Mouse (Mus musculus) heart, adult 2 months (tissue): ENCODE measurements around the gene Plekhf1. TPM values are rescaled to one million over a fixed set of nuclear protein-coding genes. Genes with fewer than 3 reads are reported as not detected.
A peak's percentile ranks its signal among the peaks of the same experiment; 100 is the strongest.

ENCODE experiments used
- DNase-seq, 2 experiments: peaks; one replicate each; pipeline ENCODE4 v3.0.0; 2021
- H3K27ac ChIP-seq: fragments of 200-600 bp; 2 replicates; pipeline ENCODE4 v1.8.1; 2022
- H3K27me3 ChIP-seq: fragments of 200-500 bp; 2 replicates; pipeline ENCODE4 v1.6.1; 2012; ENCODE audit warnings: mild to moderate bottlenecking, low read length, inconsistent platforms, mixed read lengths; ENCODE audit not compliant: control insufficient read depth, insufficient read depth
- H3K36me3 ChIP-seq: fragments of 200-500 bp; 2 replicates; pipeline ENCODE4 v1.6.1; 2012; ENCODE audit warnings: low read length, inconsistent platforms; ENCODE audit not compliant: control insufficient read depth, insufficient read depth
- H3K4me1 ChIP-seq: fragments of 200-500 bp; 2 replicates; pipeline ENCODE4 v1.6.1; 2011; ENCODE audit warnings: low read length; ENCODE audit not compliant: control insufficient read depth, insufficient read depth
- H3K4me3 ChIP-seq: fragments of 200-600 bp; 2 replicates; pipeline ENCODE4 v1.8.1; 2022
- H3K79me2 ChIP-seq: fragments of 200-500 bp; replicated peaks from 2 replicates; pipeline ENCODE4 v1.6.1; 2012; ENCODE audit warnings: mild to moderate bottlenecking, inconsistent platforms, low read length, moderate library complexity, mixed read lengths; ENCODE audit not compliant: control insufficient read depth, insufficient read depth
- H3K9ac ChIP-seq: fragments of 200-500 bp; 2 replicates; pipeline ENCODE4 v1.6.1; 2012; ENCODE audit warnings: low read depth, mild to moderate bottlenecking, control low read depth, inconsistent platforms, low read length, mixed read lengths
- CTCF ChIP-seq: fragments of 200-600 bp; IDR thresholded peaks from 2 replicates; pipeline ENCODE4 v1.8.1; 2022; ENCODE audit warnings: antibody characterized with exemption, mild to moderate bottlenecking, moderate library complexity
- EP300 ChIP-seq: fragments of 200-500 bp; IDR thresholded peaks from 2 replicates; pipeline ENCODE4 v1.6.1; 2011; ENCODE audit warnings: low read depth, low read length, control low read depth; ENCODE audit not compliant: insufficient read depth
- POLR2A ChIP-seq: fragments of 200-500 bp; IDR thresholded peaks from 2 replicates; pipeline ENCODE4 v1.6.1; 2011; ENCODE audit warnings: mild to moderate bottlenecking, low read depth, low read length, control low read depth; ENCODE audit not compliant: insufficient read depth
- WGBS: fragments of 180-500 bp; shearing (Covaris S2); methylation state at CpG from one replicate; pipeline ENCODE4 v1.1.7; 2018; 5-methylcytosine and 5-hydroxymethylcytosine counted together
- intact Hi-C: fragments of 180-260 bp; cut with DNase I; formaldehyde crosslinking; loops from one replicate; pipeline ENCODE4 v1.15.1; 2025
- long read RNA-seq: library from polyadenylated mRNA; stranded (forward); transcript quantifications from one replicate; pipeline ENCODE4 v2.0.0, GENCODE M21; 2021
- polyA plus RNA-seq: library from polyadenylated mRNA; depleted of rRNA; stranded (reverse); fragments of >200 nt; gene quantifications from 2 replicates; pipeline ENCODE4 v1.2.3, GENCODE M21; 2012; rRNA removed
- total RNA-seq, 2 experiments: library from RNA; stranded (reverse); gene quantifications; 2 replicates each; pipeline ENCODE4 v1.2.3; 2021

The Plekhf1 gene
- total RNA-seq: 10 to 100 TPM in 1 of 2 experiments, 1 to 10 TPM in 1; 9.3 to 14.6 TPM
- 8.6 and 8.9 TPM in 2 replicates for polyA plus RNA-seq
- long read RNA-seq, full-length matches to known transcripts: 34 of 42 reads
- long read RNA-seq, partial matches to known transcripts: 0 of 42 reads
- long read RNA-seq, other reads (novel, unspliced or antisense): 8 of 42 reads

- Histone ChIP-seq H3K27ac (peak within 1 kb of the TSS; percentile 87), H3K79me2 (no peaks in the 10 kb centered on the region), H3K9ac (peak within 1 kb of the TSS; percentile 76), H3K4me1 (peaks cover 4% of the 10 kb centered on the region), H3K4me3 (peak within 1 kb of the TSS; percentile 78), H3K36me3 (no peaks in the 10 kb centered on the region), H3K27me3 (no peaks in the 10 kb centered on the region)
- WGBS: 1% methylated on average over 36 of the region's 36 CpGs
- DNase-seq: peak; percentile 95 to 96
- intact Hi-C loops: no loop called here
- peak; percentile 93 for TF ChIP-seq POLR2A
- no peak for TF ChIP-seq CTCF
- TF ChIP-seq EP300: peak; percentile 62; the same call in 1 of the 2 replicates
Observed at GRCm38 (mm10) chr7:38227900-38228298, at the start of gene Plekhf1. Gene Plekhf1, minus strand, starts transcription at chr7:38228016.

GRCm38 (mm10) chr7:38272551-38272950 is 44.7 kb upstream of the Plekhf1 start:
- TF ChIP-seq CTCF: no peak
- no peak for TF ChIP-seq POLR2A
- no peak for TF ChIP-seq EP300
- Histone ChIP-seq H3K4me1 (peaks cover 4% of the 10 kb centered on the region; the same call in 1 of the 2 replicates), H3K9ac (no peak overlapping the region), H3K4me3 (no peak overlapping the region), H3K27me3 (no peaks in the 10 kb centered on the region), H3K79me2 (no peaks in the 10 kb centered on the region), H3K27ac (no peak overlapping the region), H3K36me3 (no peaks in the 10 kb centered on the region)
- DNase-seq: no peak
- intact Hi-C loops: loop anchor here (5.0 to 10.0 kb wide), 2 partner anchors 188 to 255 kb away; no protein-coding TSS in a partner anchor

GRCm38 (mm10) chr7:38271859-38272258 is 44.0 kb upstream of the Plekhf1 start:
- Histone ChIP-seq H3K27ac (peak overlapping the region; percentile 73; the same call in 1 of the 2 replicates), H3K4me3 (peak overlapping the region; percentile 97), H3K36me3 (peaks cover under 1% of the 10 kb centered on the region; the same call in 1 of the 2 replicates), H3K79me2 (no peaks in the 10 kb centered on the region), H3K27me3 (no peaks in the 10 kb centered on the region), H3K4me1 (peaks cover 4% of the 10 kb centered on the region; the same call in 1 of the 2 replicates), H3K9ac (no peak overlapping the region)
- TF ChIP-seq CTCF (no peak), POLR2A (no peak), EP300 (no peak)
- no peak for DNase-seq
- 11% methylated on average over 4 of the region's 4 CpGs for WGBS
- intact Hi-C loops: loop anchor here (5.0 to 10.0 kb wide), 2 partner anchors 187 to 255 kb away; no protein-coding TSS in a partner anchor

- peak overlapping the region; percentile 80 for H3K9ac ChIP-seq
- H3K36me3 ChIP-seq: peaks cover 2% of the 10 kb centered on the region; the same call in 1 of the 2 replicates
- peak overlapping the region; percentile 97 for H3K4me3 ChIP-seq
- H3K27me3 ChIP-seq: no peaks in the 10 kb centered on the region
- intact Hi-C loops: loop anchor here (5.0 to 10.0 kb wide), 2 partner anchors 187 to 254 kb away; no protein-coding TSS in a partner anchor
- DNase-seq: no peak
- under 1% methylated on average over 11 of the region's 11 CpGs for WGBS
- no peaks in the 10 kb centered on the region for H3K79me2 ChIP-seq
- peak overlapping the region; percentile 73 for H3K27ac ChIP-seq
- H3K4me1 ChIP-seq: peaks cover 4% of the 10 kb centered on the region; the same call in 1 of the 2 replicates
- TF ChIP-seq POLR2A (no peak), CTCF (no peak), EP300 (no peak)
Observed at GRCm38 (mm10) chr7:38271511-38271811, 43.6 kb upstream of the Plekhf1 start.

- under 1% methylated on average over 38 of the region's 38 CpGs for WGBS
- H3K4me1 ChIP-seq: peaks cover 4% of the 10 kb centered on the region; the same call in 1 of the 2 replicates
- intact Hi-C loops: loop anchor here (5.0 to 10.0 kb wide), 2 partner anchors 186 to 254 kb away; no protein-coding TSS in a partner anchor
- no peaks in the 10 kb centered on the region for H3K27me3 ChIP-seq
- DNase-seq: peak; percentile 91 to 94
- H3K4me3 ChIP-seq: peak within 1 kb of the TSS; percentile 97
- peak within 1 kb of the TSS; percentile 80 for H3K9ac ChIP-seq
- peaks cover 2% of the 10 kb centered on the region; the same call in 1 of the 2 replicates for H3K36me3 ChIP-seq
- peak within 1 kb of the TSS; percentile 73 for H3K27ac ChIP-seq
- H3K79me2 ChIP-seq: no peaks in the 10 kb centered on the region
- TF ChIP-seq CTCF (no peak), POLR2A (peak; percentile 94), EP300 (0 out of 2 replicates have a peak, but pooled peaks have one; percentile 36)
Observed at GRCm38 (mm10) chr7:38270703-38271510, 43.1 kb upstream of the Plekhf1 start, which contains the start of gene Pop4. Gene Pop4, minus strand, starts transcription at chr7:38271423.
